Mouse (Mus musculus): ENCODE data around the gene Plekhm2. TPM values are rescaled to one million over a fixed set of nuclear protein-coding genes. Genes with fewer than 3 reads are reported as not detected.

Gene Plekhm2
- polyA plus RNA-seq, 1 experiment from 2014 or later: 3.5 TPM

DNA sequence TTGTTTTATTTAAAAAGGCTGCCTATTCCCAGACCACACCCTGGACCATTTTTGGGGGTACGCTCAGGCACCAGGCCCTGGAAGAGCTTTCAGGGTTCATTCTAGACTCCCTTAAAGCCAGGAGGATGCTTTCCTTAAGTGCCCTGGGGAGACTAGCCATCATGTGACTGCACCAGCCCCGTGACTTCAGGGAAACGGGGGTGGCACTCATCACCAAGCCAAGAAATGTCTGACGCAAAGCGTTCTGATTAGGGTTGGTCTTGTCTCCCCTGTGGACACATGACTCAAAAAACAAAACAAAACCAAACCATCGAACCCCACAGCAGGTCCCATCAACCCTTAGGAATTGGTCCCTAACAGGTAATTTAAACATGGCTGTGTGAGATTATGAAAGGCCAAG, 13.4 kb downstream of the Plekhm2 start:
- Histone ChIP-seq H3K4me2 (ENCODE audit: low read depth, low read length) (no peak overlapping the region), H3K9me3 (replicated peaks; ENCODE audit: control insufficient read depth, low read length) (no peaks in the 10 kb centered on the region), H3K36me3 (replicated peaks; ENCODE audit: control insufficient read depth, insufficient read depth, low read depth, low read length) (no peaks in the 10 kb centered on the region; the same call in 1 of the 2 replicates), H3K9ac (replicated peaks; ENCODE audit: low read length) (no peak overlapping the region), H3K4me1 (ENCODE audit: control insufficient read depth, insufficient read depth, low read length) (no peaks in the 10 kb centered on the region), H3K4me3 (ENCODE audit: low read depth, low read length) (no peak overlapping the region), H3K27me3 (ENCODE audit: control insufficient read depth, insufficient read depth, low read length) (no peaks in the 10 kb centered on the region), H3K27ac (replicated peaks; ENCODE audit: low read depth, low read length) (no peak overlapping the region)
- 88% methylated on average over 6 of the region's 6 CpGs for WGBS
- DNase-seq (ENCODE audit: low spot score) (no peak), ATAC-seq (replicated peaks; ENCODE audit: insufficient number of reproducible peaks, low FRiP score, low TSS enrichment, low read depth) (no peak)

- Histone ChIP-seq H3K9me3 (replicated peaks; ENCODE audit: control insufficient read depth, low read length) (no peaks in the 10 kb centered on the region), H3K9ac (replicated peaks; ENCODE audit: low read length) (no peak overlapping the region), H3K4me1 (ENCODE audit: control insufficient read depth, insufficient read depth, low read length) (no peaks in the 10 kb centered on the region), H3K27ac (replicated peaks; ENCODE audit: low read depth, low read length) (no peak overlapping the region), H3K27me3 (ENCODE audit: control insufficient read depth, insufficient read depth, low read length) (no peaks in the 10 kb centered on the region), H3K4me3 (ENCODE audit: low read depth, low read length) (no peak overlapping the region), H3K4me2 (ENCODE audit: low read depth, low read length) (no peak overlapping the region), H3K36me3 (replicated peaks; ENCODE audit: control insufficient read depth, insufficient read depth, low read depth, low read length) (no peaks in the 10 kb centered on the region; the same call in 1 of the 2 replicates)
- DNase-seq (ENCODE audit: low spot score): no peak
- WGBS: 70% methylated on average over 6 of the region's 6 CpGs
- ATAC-seq (replicated peaks; ENCODE audit: insufficient number of reproducible peaks, low FRiP score, low TSS enrichment, low read depth): no peak
These were observed 15.5 kb downstream of the Plekhm2 start for GRCm38 (mm10) chr4:141649244-141649643.

DNA sequence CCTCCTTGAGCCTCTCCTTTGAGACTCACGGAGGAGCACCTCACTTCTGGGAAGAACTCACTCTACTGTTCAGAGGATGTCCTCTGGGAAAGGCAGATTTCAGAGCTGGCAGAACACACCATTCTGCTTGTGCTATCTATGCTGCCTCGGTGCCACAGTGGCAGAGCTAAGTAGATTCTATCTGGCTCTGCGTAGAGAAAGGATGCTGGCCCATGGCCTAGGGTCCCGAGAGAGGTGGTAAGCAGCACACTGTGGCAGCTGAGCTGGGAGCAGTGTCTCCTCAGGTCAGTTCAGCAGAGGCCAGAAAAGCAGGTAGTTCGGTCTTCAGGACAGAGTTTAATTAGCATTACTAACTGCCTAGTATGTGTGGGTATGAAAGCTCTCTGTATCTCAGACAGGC, 16.4 kb downstream of the Plekhm2 start:
- no peaks in the 10 kb centered on the region for H3K9me3 ChIP-seq (replicated peaks; ENCODE audit: control insufficient read depth, low read length)
- H3K27ac ChIP-seq (replicated peaks; ENCODE audit: low read depth, low read length): no peak overlapping the region
- H3K36me3 ChIP-seq (replicated peaks; ENCODE audit: control insufficient read depth, insufficient read depth, low read depth, low read length): no peaks in the 10 kb centered on the region; the same call in 1 of the 2 replicates
- DNase-seq (ENCODE audit: low spot score): no peak
- H3K4me2 ChIP-seq (ENCODE audit: low read depth, low read length): no peak overlapping the region
- no peaks in the 10 kb centered on the region for H3K27me3 ChIP-seq (ENCODE audit: control insufficient read depth, insufficient read depth, low read length)
- H3K9ac ChIP-seq (replicated peaks; ENCODE audit: low read length): no peak overlapping the region
- WGBS: 94% methylated on average over 5 of the region's 5 CpGs
- no peak overlapping the region for H3K4me3 ChIP-seq (ENCODE audit: low read depth, low read length)
- no peak for ATAC-seq (replicated peaks; ENCODE audit: insufficient number of reproducible peaks, low FRiP score, low TSS enrichment, low read depth)
- H3K4me1 ChIP-seq (ENCODE audit: control insufficient read depth, insufficient read depth, low read length): no peaks in the 10 kb centered on the region

GRCm38 (mm10) chr4:141647187-141647586, 17.5 kb downstream of the Plekhm2 start:
- no peak overlapping the region for H3K4me3 ChIP-seq (ENCODE audit: low read depth, low read length)

DNA sequence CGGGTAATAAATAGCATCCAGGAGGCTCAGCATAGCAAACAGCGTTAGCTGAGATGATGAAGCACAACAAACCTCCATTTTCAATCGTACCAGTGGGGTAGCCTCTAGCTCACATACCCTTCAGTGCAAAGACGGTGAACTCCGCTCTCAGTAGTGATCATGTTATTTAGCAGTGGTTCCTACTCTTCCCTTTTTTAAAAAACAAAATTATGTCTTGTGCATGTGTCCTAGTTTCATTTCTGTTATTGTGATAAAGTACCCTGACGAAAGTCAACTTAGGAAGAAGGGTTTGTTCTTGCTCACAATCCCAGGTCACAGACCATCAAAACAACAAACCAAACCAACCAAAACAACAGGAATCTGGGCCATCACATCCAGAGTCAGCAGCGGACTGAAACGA, 18.7 kb downstream of the Plekhm2 start:
- no peak overlapping the region for H3K9ac ChIP-seq (replicated peaks; ENCODE audit: low read length)
- H3K4me1 ChIP-seq (ENCODE audit: control insufficient read depth, insufficient read depth, low read length): no peaks in the 10 kb centered on the region
- ATAC-seq (replicated peaks; ENCODE audit: insufficient number of reproducible peaks, low FRiP score, low TSS enrichment, low read depth) (no peak), DNase-seq (ENCODE audit: low spot score) (no peak)
- WGBS: 88% methylated on average over 8 of the region's 8 CpGs
- no peak overlapping the region for H3K4me2 ChIP-seq (ENCODE audit: low read depth, low read length)
- H3K27ac ChIP-seq (replicated peaks; ENCODE audit: low read depth, low read length): no peak overlapping the region
- H3K9me3 ChIP-seq (replicated peaks; ENCODE audit: control insufficient read depth, low read length): no peaks in the 10 kb centered on the region
- H3K4me3 ChIP-seq (ENCODE audit: low read depth, low read length): no peak overlapping the region
- no peaks in the 10 kb centered on the region; the same call in 1 of the 2 replicates for H3K36me3 ChIP-seq (replicated peaks; ENCODE audit: control insufficient read depth, insufficient read depth, low read depth, low read length)
- H3K27me3 ChIP-seq (ENCODE audit: control insufficient read depth, insufficient read depth, low read length): no peaks in the 10 kb centered on the region

More at GRCm38 (mm10) chr4:141647187-141647586, 17.5 kb downstream of the Plekhm2 start:
- no peaks in the 10 kb centered on the region for H3K27me3 ChIP-seq (ENCODE audit: control insufficient read depth, insufficient read depth, low read length)
- WGBS: 96% methylated on average over 3 of the region's 3 CpGs
- DNase-seq (ENCODE audit: low spot score) (no peak), ATAC-seq (replicated peaks; ENCODE audit: insufficient number of reproducible peaks, low FRiP score, low TSS enrichment, low read depth) (no peak)
- no peak overlapping the region for H3K4me2 ChIP-seq (ENCODE audit: low read depth, low read length)
- no peaks in the 10 kb centered on the region; the same call in 1 of the 2 replicates for H3K36me3 ChIP-seq (replicated peaks; ENCODE audit: control insufficient read depth, insufficient read depth, low read depth, low read length)
- no peaks in the 10 kb centered on the region for H3K4me1 ChIP-seq (ENCODE audit: control insufficient read depth, insufficient read depth, low read length)
- H3K27ac ChIP-seq (replicated peaks; ENCODE audit: low read depth, low read length): no peak overlapping the region
- no peaks in the 10 kb centered on the region for H3K9me3 ChIP-seq (replicated peaks; ENCODE audit: control insufficient read depth, low read length)
- H3K9ac ChIP-seq (replicated peaks; ENCODE audit: low read length): no peak overlapping the region

DNA sequence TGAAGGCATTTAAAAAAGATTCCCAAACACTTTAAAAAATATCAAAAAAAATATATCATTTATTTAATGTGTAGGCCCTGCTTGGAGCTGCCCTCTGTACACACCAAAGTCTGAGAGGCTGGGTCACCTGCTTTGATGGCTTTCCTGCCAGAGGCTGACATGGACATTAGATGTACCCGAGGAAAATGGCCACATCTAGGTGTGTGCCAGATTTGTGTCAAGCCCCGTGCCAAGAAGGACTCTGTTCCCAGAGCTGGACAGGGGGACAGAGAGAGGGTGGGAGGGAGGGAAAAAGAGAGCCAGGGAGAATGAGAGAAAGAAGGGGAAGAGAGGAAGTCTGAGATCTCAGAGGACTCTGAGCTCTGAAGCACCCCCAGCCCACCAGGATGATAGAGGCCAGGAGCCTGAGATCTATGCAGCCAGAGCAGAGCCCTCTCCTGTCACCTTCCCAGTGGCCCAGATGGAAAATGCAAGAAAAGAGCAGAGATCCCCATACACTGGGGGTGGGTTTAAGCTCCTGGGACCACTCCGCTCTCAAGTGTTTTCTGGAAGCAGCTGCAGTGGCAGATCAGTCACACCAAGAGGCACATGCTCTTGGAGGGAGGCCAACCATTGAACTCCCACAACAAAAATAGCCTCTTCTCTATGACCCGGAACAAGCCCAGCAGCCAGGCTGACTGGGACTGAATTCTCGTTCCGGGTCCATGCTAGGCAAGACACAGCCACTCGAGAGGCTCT, 21.4 kb downstream of the Plekhm2 start:
- ATAC-seq (replicated peaks; ENCODE audit: insufficient number of reproducible peaks, low FRiP score, low TSS enrichment, low read depth) (no peak), DNase-seq (ENCODE audit: low spot score) (no peak)
- Histone ChIP-seq H3K4me1 (ENCODE audit: control insufficient read depth, insufficient read depth, low read length) (no peaks in the 10 kb centered on the region), H3K9ac (replicated peaks; ENCODE audit: low read length) (no peak overlapping the region), H3K27ac (replicated peaks; ENCODE audit: low read depth, low read length) (no peak overlapping the region), H3K9me3 (replicated peaks; ENCODE audit: control insufficient read depth, low read length) (no peaks in the 10 kb centered on the region), H3K27me3 (ENCODE audit: control insufficient read depth, insufficient read depth, low read length) (no peaks in the 10 kb centered on the region), H3K4me3 (ENCODE audit: low read depth, low read length) (no peak overlapping the region), H3K36me3 (replicated peaks; ENCODE audit: control insufficient read depth, insufficient read depth, low read depth, low read length) (no peaks in the 10 kb centered on the region), H3K4me2 (ENCODE audit: low read depth, low read length) (no peak overlapping the region)
- WGBS: 77% methylated on average over 7 of the region's 7 CpGs

DNA sequence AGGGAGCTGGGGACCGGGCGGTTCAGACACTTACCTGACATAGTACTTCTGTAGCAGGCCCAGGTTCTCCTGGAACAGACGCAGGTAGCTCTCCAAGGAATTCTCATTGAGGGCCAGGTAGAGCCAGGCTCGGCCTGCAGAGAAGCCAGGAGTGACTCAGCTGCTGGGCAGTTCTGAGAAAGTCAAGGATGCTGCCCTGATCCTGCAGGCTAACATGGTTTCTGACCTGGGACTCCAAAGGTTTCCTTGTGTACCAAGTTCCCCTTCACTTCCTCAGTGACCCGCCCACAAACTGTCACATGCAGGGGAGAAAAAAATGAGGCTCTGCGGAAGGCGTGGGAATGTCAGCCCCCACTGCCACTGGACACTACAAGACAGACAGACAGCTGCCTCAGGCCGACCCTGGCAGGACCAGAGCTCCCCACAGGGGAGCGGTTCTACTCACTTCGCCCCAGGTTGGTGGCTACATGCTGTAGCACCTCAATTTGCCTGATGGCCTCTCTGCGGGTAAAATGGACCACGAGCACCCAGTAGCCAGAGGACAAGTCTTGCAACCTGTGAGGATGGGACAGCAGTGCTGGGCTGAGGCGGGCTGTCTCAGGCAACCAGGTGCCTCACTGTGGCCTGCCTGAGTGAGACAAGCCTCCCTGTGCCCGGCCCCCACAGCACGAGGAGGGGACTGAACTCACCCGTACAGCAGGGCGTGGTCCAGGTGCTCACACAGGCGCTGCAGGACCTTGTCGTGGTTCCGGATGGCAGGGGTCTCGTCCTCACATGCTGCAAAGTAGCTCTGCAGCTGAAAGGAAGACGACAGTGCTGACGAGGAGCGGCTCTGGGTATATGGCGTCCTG, 22.5 kb downstream of the Plekhm2 start:
- WGBS: 90% methylated on average over 25 of the region's 25 CpGs
- no peak overlapping the region for H3K9ac ChIP-seq (replicated peaks; ENCODE audit: low read length)
- ATAC-seq (replicated peaks; ENCODE audit: insufficient number of reproducible peaks, low FRiP score, low TSS enrichment, low read depth) (no peak), DNase-seq (ENCODE audit: low spot score) (no peak)
- no peak overlapping the region for H3K4me2 ChIP-seq (ENCODE audit: low read depth, low read length)
- H3K4me3 ChIP-seq (ENCODE audit: low read depth, low read length): no peak overlapping the region
- no peaks in the 10 kb centered on the region for H3K9me3 ChIP-seq (replicated peaks; ENCODE audit: control insufficient read depth, low read length)
- H3K4me1 ChIP-seq (ENCODE audit: control insufficient read depth, insufficient read depth, low read length): no peaks in the 10 kb centered on the region
- H3K27ac ChIP-seq (replicated peaks; ENCODE audit: low read depth, low read length): no peak overlapping the region
- no peaks in the 10 kb centered on the region for H3K36me3 ChIP-seq (replicated peaks; ENCODE audit: control insufficient read depth, insufficient read depth, low read depth, low read length)
- H3K27me3 ChIP-seq (ENCODE audit: control insufficient read depth, insufficient read depth, low read length): no peaks in the 10 kb centered on the region

GRCm38 (mm10) chr4:141641353-141641771, 23.3 kb downstream of the Plekhm2 start:
- H3K36me3 ChIP-seq (replicated peaks; ENCODE audit: control insufficient read depth, insufficient read depth, low read depth, low read length): no peaks in the 10 kb centered on the region
- no peak overlapping the region for H3K4me2 ChIP-seq (ENCODE audit: low read depth, low read length)
- no peaks in the 10 kb centered on the region for H3K9me3 ChIP-seq (replicated peaks; ENCODE audit: control insufficient read depth, low read length)
- no peaks in the 10 kb centered on the region for H3K4me1 ChIP-seq (ENCODE audit: control insufficient read depth, insufficient read depth, low read length)
- H3K4me3 ChIP-seq (ENCODE audit: low read depth, low read length): no peak overlapping the region
- no peak overlapping the region for H3K9ac ChIP-seq (replicated peaks; ENCODE audit: low read length)
- H3K27me3 ChIP-seq (ENCODE audit: control insufficient read depth, insufficient read depth, low read length): no peaks in the 10 kb centered on the region
- DNase-seq (ENCODE audit: low spot score) (no peak), ATAC-seq (replicated peaks; ENCODE audit: insufficient number of reproducible peaks, low FRiP score, low TSS enrichment, low read depth) (no peak)
- H3K27ac ChIP-seq (replicated peaks; ENCODE audit: low read depth, low read length): no peak overlapping the region
- WGBS: 88% methylated on average over 7 of the region's 7 CpGs

All from embryonic facial prominence, embryonic 11.5 days (tissue).